Mouse (Mus musculus): Measurements from ENCODE around the gene Adad1. TPM values are rescaled to one million over a fixed set of nuclear protein-coding genes. Genes with fewer than 3 reads are reported as not detected.

Adad1 gene
- total RNA-seq (2021) = not detected

- intact Hi-C loops (cut with DNase I) = no loop called here
Measured at GRCm38 (mm10) chr3:37063406-37063805, at the start of gene Adad1. Adad1 (plus strand) TSS chr3:37063527.

DNA sequence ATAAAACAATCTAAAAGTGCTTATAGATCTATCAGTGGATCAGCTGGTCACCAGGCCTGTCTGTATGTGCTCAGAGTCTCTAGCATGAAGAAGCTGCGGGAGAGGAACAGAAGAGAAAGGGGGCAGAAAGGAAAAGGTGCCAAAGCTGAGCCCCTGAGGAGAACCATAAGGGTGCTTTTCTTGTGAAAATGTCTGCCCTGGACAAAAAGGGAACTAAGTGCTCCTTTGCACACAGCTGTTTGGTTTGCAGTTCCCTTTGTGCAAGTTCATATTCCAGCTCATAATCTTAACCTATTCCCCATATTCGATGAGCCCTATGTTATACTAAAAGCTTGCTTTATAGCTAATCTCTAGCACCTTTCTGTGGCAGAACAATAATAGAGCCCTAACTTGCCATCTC lies 25.3 kb upstream of the Adad1 start:
- intact Hi-C loops (cut with DNase I) = no loop called here

More at GRCm38 (mm10) chr3:37063406-37063805, at the start of gene Adad1:
- no peak for DNase-seq (ENCODE audit: low spot score in 2 of 2)

GRCm38 (mm10) chr3:37039811-37040210 lies 23.5 kb upstream of the Adad1 start:
- intact Hi-C loops (cut with DNase I) = no loop called here
- DNase-seq (ENCODE audit: low spot score in 2 of 2) = no peak

More for the DNA sequence above, 25.3 kb upstream of the Adad1 start:
- no peak for DNase-seq (ENCODE audit: low spot score in 2 of 2)

DNA sequence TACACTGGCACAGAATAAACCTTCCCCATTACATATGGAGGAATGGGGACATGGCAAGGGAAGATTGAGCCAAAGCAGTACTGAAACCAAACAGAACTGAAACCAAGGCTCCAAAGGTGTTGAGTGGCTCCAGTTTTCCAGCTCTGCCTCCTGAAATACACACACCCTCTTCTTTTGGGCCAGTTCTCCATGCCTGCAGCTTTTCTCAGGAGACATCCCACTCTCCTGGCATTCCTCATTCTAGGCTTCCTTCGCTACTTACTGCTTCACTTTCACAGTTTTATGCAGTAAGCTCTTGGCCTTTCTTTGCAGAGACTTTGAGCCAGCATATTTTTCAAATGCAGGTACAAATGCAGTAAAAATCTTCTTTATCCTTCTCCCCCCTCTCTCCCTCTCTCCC lies 11.8 kb upstream of the Adad1 start:
- peak in 1 of 2 experiments; percentile 14 for DNase-seq (ENCODE audit: low spot score in 2 of 2)
- intact Hi-C loops (cut with DNase I) = no loop called here

DNA sequence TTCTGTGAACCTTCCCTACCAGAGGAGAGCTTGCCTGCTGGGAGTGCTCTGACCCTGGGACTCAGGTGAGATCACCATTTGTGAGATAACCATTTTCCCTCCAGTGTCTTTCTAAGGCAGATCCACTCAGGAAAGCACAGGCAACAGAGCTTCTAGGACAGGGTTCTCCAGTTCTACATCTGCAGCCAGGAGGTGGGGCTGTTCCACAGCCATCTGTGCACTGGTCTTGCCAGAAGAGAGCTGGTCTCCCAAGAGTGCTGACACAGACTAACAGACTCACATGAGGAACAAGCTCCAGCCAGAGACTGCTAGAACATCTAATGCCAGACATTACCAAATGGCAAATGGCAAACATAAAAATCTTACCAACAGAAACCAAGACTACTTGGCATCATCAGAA lies 9.9 kb downstream of the Adad1 start:
- DNase-seq (ENCODE audit: low spot score in 2 of 2) = no peak
- intact Hi-C loops (cut with DNase I) = loop anchor here (2.0 kb wide), 1 partner anchor 132 kb away; no protein-coding TSS in a partner anchor

GRCm38 (mm10) chr3:37084860-37085259 lies 21.5 kb downstream of the Adad1 start:
- DNase-seq (ENCODE audit: low spot score in 2 of 2) = no peak
- intact Hi-C loops (cut with DNase I) = no loop called here

DNA sequence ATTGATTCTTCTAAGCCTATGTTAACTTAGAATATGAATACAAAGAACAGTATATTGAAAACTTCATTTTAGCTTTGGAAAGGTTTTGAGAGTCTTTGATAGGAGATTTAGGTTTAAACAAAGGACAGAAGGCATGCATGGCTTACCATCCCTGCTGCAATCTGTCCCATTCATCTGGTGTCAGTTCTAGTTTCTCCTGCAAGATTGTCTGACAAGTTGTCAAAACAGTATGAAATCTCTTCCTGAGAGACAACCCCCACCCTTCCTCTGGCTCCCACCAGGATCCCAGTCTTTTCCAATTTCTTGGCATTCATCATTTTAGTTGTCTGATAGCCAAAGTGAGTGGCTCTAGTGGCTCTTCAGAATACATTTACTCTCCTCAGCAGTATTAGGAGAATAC lies 27.4 kb downstream of the Adad1 start:
- DNase-seq (ENCODE audit: low spot score in 2 of 2) = no peak
- intact Hi-C loops (cut with DNase I) = no loop called here

DNA sequence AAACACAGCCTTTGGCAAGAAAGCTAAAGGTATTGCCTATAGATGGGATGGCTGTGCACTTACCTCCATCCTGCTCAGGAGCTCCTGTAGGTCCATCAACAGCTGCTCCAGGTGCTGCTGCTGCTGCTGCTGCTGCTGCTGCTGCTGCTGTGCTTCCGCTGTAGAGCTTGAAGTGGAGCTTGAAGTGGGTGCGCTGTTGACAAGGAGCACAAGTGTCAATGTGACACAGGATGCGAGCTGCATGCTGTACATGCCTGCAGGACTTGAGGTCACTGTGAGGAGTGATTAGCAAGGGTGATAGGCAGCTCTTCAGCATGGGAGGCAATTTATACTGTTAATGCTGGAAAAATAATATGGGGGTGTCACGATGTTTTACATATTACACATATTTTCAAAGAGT lies 62.3 kb downstream of the Adad1 start, which contains the start of gene Il2:
Il2 (minus strand) TSS at position 305 of the 400 bp plus-strand sequence.
- no peak for DNase-seq (ENCODE audit: low spot score in 2 of 2)
- intact Hi-C loops (cut with DNase I) = no loop called here

- intact Hi-C loops (cut with DNase I) = no loop called here
- no peak for DNase-seq (ENCODE audit: low spot score in 2 of 2)
Measured at GRCm38 (mm10) chr3:37126162-37126561, 62.8 kb downstream of the Adad1 start.

DNA sequence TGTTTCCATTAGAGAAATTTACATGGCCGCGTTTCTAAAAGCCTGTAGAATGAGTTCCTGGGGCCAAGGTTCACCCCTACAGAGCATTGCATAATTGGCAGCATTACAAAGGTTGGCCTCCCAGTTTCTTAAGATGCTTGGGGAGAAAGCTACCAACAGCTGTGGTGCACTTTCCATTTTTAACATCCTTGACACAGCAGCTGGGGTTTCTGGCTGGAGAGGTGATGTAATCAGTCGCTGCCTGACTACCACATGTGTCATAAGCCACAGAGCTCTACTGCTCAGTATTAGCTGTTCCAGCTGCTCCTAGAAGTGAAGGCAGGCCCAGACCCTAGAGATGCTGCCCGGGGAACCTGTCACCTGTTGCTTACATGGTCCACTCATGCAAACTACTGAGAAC lies 64.9 kb downstream of the Adad1 start:
- intact Hi-C loops (cut with DNase I) = no loop called here

DNA sequence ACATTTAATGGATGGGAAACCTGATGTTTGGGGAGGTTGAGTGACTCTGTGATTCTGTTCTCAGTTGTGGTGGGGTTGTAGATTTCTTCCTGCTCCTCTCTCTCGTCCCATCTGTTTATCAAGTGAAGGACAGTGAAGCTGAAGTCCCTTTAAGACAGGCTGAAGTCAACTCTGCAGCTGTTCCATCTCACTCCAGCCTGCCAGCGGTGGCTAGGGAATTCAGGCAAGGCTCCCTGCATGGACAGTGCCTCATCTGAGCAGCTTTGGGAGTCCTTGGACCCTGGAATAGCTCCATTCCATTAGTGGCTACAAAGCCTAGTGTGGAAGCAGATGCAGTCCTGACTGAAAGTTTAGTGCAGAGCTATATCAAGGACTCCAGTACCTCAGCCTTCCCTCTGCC lies 65.7 kb downstream of the Adad1 start:
- DNase-seq (ENCODE audit: low spot score in 2 of 2) = no peak
- intact Hi-C loops (cut with DNase I) = no loop called here

More for the DNA sequence above, 64.9 kb downstream of the Adad1 start:
- no peak for DNase-seq (ENCODE audit: low spot score in 2 of 2)

DNA sequence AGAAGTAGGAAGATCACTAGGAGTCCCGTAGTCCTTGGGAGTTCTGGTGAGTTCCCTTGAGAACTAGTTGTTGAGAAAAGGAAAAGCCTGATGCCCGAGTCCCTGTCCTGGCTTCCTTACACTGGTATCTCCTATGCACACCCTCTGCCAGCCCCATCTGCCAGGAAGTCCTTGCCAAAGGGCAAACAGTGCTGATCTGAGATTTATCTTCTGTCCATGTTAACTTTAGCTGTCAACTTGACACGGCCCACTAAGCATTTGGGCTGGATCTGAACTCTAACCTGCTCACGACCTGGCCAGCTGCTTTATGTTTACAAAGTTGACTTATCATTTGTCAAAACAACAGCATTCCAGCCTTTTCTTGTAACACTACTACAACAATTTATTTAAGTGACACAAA lies 73.9 kb downstream of the Adad1 start:
- intact Hi-C loops (cut with DNase I) = no loop called here
- no peak for DNase-seq (ENCODE audit: low spot score in 2 of 2)

- intact Hi-C loops (cut with DNase I) = no loop called here
- no peak for DNase-seq (ENCODE audit: low spot score in 2 of 2)
Measured at GRCm38 (mm10) chr3:37139192-37139591, 75.9 kb downstream of the Adad1 start.

DNA sequence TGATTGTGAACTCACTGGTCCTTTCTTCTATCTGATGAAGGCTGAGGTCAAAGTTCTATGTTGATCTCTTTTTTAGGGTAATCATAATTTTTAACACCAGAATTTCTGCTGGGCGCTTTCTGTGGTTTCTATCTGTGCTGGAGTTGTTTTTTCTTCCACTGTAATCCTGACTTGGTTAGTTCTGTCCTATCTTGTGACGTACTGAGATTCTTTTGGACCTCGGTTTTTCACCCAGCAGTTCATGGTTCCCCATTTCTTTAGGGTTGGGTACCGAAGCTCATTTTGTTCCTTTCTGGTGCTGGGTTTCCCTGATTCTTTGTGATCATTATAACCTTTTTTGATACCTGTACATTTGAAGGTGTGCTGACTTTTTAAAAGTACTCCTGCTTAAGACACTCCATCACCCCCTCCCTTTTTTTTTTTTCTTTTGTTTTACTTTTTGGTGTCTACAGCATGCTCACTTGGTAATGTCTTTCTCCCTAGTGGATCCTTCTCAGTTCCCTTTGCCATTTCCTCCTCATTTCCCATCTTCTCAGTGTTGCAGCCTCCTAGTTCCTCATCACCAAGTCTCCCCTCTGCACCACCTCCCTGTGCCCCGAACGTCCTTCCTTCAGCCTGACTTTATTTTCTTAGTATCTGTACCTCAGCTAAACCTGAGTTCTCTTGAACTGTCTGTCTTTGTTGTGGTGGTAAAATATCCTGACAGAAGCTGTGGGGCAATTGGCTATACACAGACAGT lies 77.0 kb downstream of the Adad1 start:
- intact Hi-C loops (cut with DNase I) = no loop called here
- DNase-seq (ENCODE audit: low spot score in 2 of 2) = no peak

GRCm38 (mm10) chr3:37141827-37142226 lies 78.5 kb downstream of the Adad1 start:
- no peak for DNase-seq (ENCODE audit: low spot score in 2 of 2)
- intact Hi-C loops (cut with DNase I) = no loop called here

DNA sequence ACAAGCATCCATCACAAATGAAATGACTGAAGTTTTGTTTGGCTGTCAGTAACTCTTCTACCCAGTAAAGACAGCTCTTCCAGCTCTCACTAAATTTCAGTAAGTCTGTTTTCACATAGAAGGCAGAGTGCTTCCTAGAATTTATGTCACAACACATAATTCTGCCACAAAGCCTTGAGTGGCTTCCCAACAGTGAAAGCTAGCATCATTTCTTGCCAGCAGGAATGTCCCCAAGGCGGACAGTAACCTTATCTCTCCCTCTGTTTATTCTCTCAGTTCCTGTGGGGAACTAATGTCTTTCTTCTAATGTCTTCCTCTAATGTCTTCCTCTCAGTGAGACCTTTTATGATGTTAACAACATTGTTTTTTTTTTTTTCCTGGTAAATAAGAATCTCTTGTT lies 81.7 kb downstream of the Adad1 start:
- intact Hi-C loops (cut with DNase I) = no loop called here
- DNase-seq (ENCODE audit: low spot score in 2 of 2) = no peak

DNA sequence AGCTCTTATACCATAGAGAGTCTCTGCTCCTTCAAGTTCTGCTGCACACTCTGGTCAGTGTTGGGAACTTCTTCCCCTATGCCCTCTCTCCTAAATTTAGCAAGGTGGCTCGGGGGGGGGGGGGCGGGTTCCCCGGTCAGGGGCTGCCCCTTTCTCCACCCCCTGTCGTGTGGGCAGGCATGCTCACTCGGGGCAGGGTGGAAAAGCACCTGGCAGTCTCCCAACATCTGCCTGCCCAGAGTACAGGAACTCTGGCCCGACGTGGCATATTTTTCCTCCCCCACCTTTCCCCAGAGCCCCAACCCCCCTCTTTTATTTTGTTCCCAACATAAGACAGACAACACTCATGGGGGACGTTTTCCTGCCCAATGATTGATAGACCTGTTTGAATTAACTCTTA lies 83.1 kb downstream of the Adad1 start:
- DNase-seq (ENCODE audit: low spot score in 2 of 2) = no peak
- intact Hi-C loops (cut with DNase I) = no loop called here

DNA sequence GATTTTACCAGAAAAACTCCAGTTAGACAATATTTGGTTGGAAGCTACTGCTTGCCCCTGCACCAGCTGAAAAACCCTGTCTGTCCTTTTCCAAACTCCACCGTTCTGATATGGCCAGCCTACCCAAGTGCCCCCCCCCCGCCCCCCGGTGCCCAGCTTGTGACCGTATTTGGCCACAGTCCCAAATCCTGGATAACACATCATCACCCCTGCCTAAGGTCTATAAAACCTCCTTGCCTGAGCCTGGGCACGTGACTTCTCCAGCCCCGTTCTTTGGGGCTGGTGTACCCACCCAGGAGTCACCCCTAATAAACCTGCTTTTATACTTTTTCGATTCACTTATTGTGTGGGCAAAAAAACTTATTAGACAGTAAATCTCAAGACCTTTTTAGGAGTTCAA lies 83.5 kb downstream of the Adad1 start:
- no peak for DNase-seq (ENCODE audit: low spot score in 2 of 2)
- intact Hi-C loops (cut with DNase I) = no loop called here

GRCm38 (mm10) chr3:37152274-37152673 lies 88.9 kb downstream of the Adad1 start:
- DNase-seq (ENCODE audit: low spot score in 2 of 2) = no peak
- intact Hi-C loops (cut with DNase I) = no loop called here

- DNase-seq (ENCODE audit: low spot score in 2 of 2) = no peak
- intact Hi-C loops (cut with DNase I) = no loop called here
Measured at GRCm38 (mm10) chr3:37153004-37153403, 89.7 kb downstream of the Adad1 start.

DNA sequence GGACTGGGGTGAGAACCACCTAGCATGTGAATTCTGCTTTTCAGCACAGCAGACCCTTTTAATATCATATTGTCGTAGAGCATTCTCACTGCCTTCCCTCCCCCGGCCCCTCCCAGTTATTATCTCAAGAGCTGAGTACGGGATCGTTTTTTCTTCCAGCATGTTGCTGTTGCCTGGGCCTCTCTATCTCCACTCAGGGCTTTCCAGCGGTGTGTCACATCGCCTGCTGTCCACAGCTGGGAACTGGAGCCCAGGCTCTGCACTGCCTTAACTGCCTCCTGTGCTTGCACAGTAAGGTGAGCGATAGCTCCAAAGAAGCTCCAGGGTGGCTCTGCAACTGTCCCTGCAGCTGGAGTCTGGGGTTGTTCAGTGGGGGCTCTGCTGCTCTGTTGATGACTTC lies 91.1 kb downstream of the Adad1 start:
- no peak for DNase-seq (ENCODE audit: low spot score in 2 of 2)
- intact Hi-C loops (cut with DNase I) = no loop called here

DNA sequence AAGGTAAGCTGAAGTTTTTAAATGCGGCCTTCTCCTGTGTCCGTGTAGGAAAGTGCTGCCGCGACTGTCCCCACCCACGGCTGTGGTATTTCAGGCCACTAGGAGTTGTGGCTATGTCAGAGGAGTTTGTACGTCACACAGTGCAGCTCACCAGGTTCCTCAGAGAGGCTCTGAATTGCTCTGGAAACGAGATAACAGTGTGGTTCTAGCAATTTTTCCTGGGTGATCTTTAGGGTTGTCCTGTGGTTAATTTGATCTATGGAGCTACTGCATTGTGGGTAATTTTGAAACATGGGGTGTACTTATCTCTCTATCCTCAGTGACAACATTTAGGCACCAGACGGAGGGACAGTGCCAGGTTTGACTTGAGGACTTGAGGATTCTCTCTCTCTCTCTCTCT lies 93.8 kb downstream of the Adad1 start:
- intact Hi-C loops (cut with DNase I) = no loop called here

More for the DNA sequence above, 93.8 kb downstream of the Adad1 start:
- no peak for DNase-seq (ENCODE audit: low spot score in 2 of 2)
